Mouse (Mus musculus) MEL (cell line): Measurements from ENCODE around the gene Nell1. TPM values are rescaled to one million over a fixed set of nuclear protein-coding genes. Genes with fewer than 3 reads are reported as not detected.

ENCODE experiments used
- DNase-seq: peaks from one replicate; pipeline ENCODE4 v3.0.0; 2011; ENCODE audit warnings: low read depth, low spot score
- H3K27ac ChIP-seq: 2 replicates; pipeline ENCODE4 v1.5.1; 2012; ENCODE audit warnings: low read depth, mild to moderate bottlenecking, control low read depth, low read length, moderate library complexity; ENCODE audit not compliant: control insufficient read depth
- H3K27me3 ChIP-seq, 2 experiments: fragments of 150-350 bp in 1 of 2; sonication (generic) in 1 of 2; 2 replicates each; pipeline ENCODE4 v1.6.1; 2012; ENCODE audit warnings: low read length in 2 of 2, mild to moderate bottlenecking in 2 of 2, improper control_type of control experiment in 1 of 2, moderate library complexity in 1 of 2; ENCODE audit not compliant: insufficient read depth in 2 of 2, control insufficient read depth in 1 of 2
- H3K36me3 ChIP-seq, 2 experiments: 2 replicates each; pipeline ENCODE4 v1.6.1; 2012 to 2014; ENCODE audit warnings: low read length in 2 of 2, improper control_type of control experiment in 1 of 2, inconsistent platforms in 1 of 2, mild to moderate bottlenecking in 1 of 2; ENCODE audit not compliant: insufficient read depth in 2 of 2, control insufficient read depth in 1 of 2
- H3K4me1 ChIP-seq, 2 experiments: fragments of 150-350 bp in 1 of 2; sonication (generic) in 1 of 2; 2 replicates each; pipeline ENCODE4 v1.6.1; 2012; ENCODE audit warnings: low read length in 2 of 2, improper control_type of control experiment in 1 of 2, mild to moderate bottlenecking in 1 of 2; ENCODE audit not compliant: insufficient read depth in 2 of 2, control insufficient read depth in 1 of 2
- H3K4me3 ChIP-seq, 2 experiments: fragments of 150-350 bp in 1 of 2; sonication (generic) in 1 of 2; 2 replicates each; pipeline ENCODE4 v1.5.1; 2012; ENCODE audit warnings: low read depth in 2 of 2, low read length in 2 of 2, mild to moderate bottlenecking in 2 of 2, moderate library complexity in 2 of 2, control low read depth in 1 of 2, improper control_type of control experiment in 1 of 2; ENCODE audit not compliant: control insufficient read depth in 1 of 2, insufficient read depth in 1 of 2
- H3K79me2 ChIP-seq: 2 replicates; pipeline ENCODE4 v1.6.1; 2012; ENCODE audit warnings: mild to moderate bottlenecking, low read length, moderate library complexity; ENCODE audit not compliant: control insufficient read depth, poor library complexity, insufficient read depth
- H3K9ac ChIP-seq: 2 replicates; pipeline ENCODE4 v1.6.1; 2012; ENCODE audit warnings: low read depth, mild to moderate bottlenecking, control low read depth, low read length, moderate library complexity; ENCODE audit not compliant: control insufficient read depth, poor library complexity, severe bottlenecking
- H3K9me3 ChIP-seq: fragments of 150-350 bp; sonication (generic); replicated peaks from 2 replicates; pipeline ENCODE4 v1.6.1; 2012; ENCODE audit warnings: mild to moderate bottlenecking, low read length, improper control_type of control experiment, moderate library complexity; ENCODE audit not compliant: insufficient read depth
- BHLHE40 ChIP-seq: IDR thresholded peaks from 2 replicates; pipeline ENCODE4 v1.6.1; 2012; ENCODE audit warnings: low read depth, mild to moderate bottlenecking, inconsistent platforms, low read length, improper control_type of control experiment, borderline replicate concordance
- CHD1 ChIP-seq: IDR thresholded peaks from 2 replicates; pipeline ENCODE4 v1.6.1; 2012; ENCODE audit warnings: low read depth, mild to moderate bottlenecking, inconsistent platforms, low read length, improper control_type of control experiment
- CHD2 ChIP-seq: IDR thresholded peaks from 2 replicates; pipeline ENCODE4 v1.6.1; 2011; ENCODE audit warnings: low read length, improper control_type of control experiment
- CTCF ChIP-seq, 3 experiments: IDR thresholded peaks in 2 of 3; conservative IDR thresholded peaks in 1 of 3; 2 replicates each; pipeline ENCODE4 v1.5.1; 2011 to 2012; ENCODE audit warnings: low read length in 3 of 3, low read depth in 2 of 3, mild to moderate bottlenecking in 2 of 3, improper control_type of control experiment in 1 of 3, inconsistent platforms in 1 of 3, mixed read lengths in 1 of 3, moderate library complexity in 1 of 3; ENCODE audit not compliant: control insufficient read depth in 1 of 3, insufficient read depth in 1 of 3, poor library complexity in 1 of 3, severe bottlenecking in 1 of 3
- EP300 ChIP-seq, 2 experiments: IDR thresholded peaks; 2 replicates each; pipeline ENCODE4 v1.6.1; 2011; ENCODE audit warnings: improper control_type of control experiment in 2 of 2, low read length in 2 of 2, low read depth in 1 of 2, mild to moderate bottlenecking in 1 of 2
- ETS1 ChIP-seq: IDR thresholded peaks from 2 replicates; pipeline ENCODE4 v1.6.1; 2012; ENCODE audit warnings: low read depth, mild to moderate bottlenecking, inconsistent platforms, low read length, improper control_type of control experiment, moderate library complexity
- KAT2A ChIP-seq: conservative IDR thresholded peaks from 2 replicates; pipeline ENCODE4 v1.6.1; 2012; ENCODE audit warnings: low read depth, low read length, improper control_type of control experiment, inconsistent platforms
- MAX ChIP-seq: IDR thresholded peaks from 2 replicates; pipeline ENCODE4 v1.6.1; 2011; ENCODE audit warnings: low read length, improper control_type of control experiment
- POLR2A ChIP-seq, 2 experiments: IDR thresholded peaks; 2 replicates each; pipeline ENCODE4 v1.6.1; 2011 to 2012; ENCODE audit warnings: low read length in 2 of 2, mild to moderate bottlenecking in 2 of 2, control low read depth in 1 of 2, improper control_type of control experiment in 1 of 2, low read depth in 1 of 2, moderate library complexity in 1 of 2; ENCODE audit not compliant: control insufficient read depth in 1 of 2, insufficient read depth in 1 of 2, poor library complexity in 1 of 2
- RAD21 ChIP-seq: IDR thresholded peaks from 2 replicates; pipeline ENCODE4 v1.6.1; 2011; ENCODE audit warnings: mild to moderate bottlenecking, low read depth, low read length, improper control_type of control experiment
- RCOR1 ChIP-seq: IDR thresholded peaks from 2 replicates; pipeline ENCODE4 v1.6.1; 2012; ENCODE audit warnings: low read depth, mild to moderate bottlenecking, inconsistent platforms, low read length, improper control_type of control experiment
- SIN3A ChIP-seq: IDR thresholded peaks from 2 replicates; pipeline ENCODE4 v1.6.1; 2012; ENCODE audit warnings: low read length, improper control_type of control experiment, inconsistent platforms
- SMC3 ChIP-seq: IDR thresholded peaks from 2 replicates; pipeline ENCODE4 v1.6.1; 2011; ENCODE audit warnings: low read depth, low read length, improper control_type of control experiment
- TBP ChIP-seq: IDR thresholded peaks from 2 replicates; pipeline ENCODE4 v1.8.0; 2011; ENCODE audit warnings: low read depth, low read length, improper control_type of control experiment
- USF1 ChIP-seq: IDR thresholded peaks from 2 replicates; pipeline ENCODE4 v1.6.1; 2014; ENCODE audit warnings: low read depth, mild to moderate bottlenecking, inconsistent platforms, low read length, improper control_type of control experiment, moderate library complexity
- USF2 ChIP-seq, 2 experiments: IDR thresholded peaks; 2 replicates each; pipeline ENCODE4 v1.6.1; 2011 to 2012; ENCODE audit warnings: improper control_type of control experiment in 2 of 2, low read length in 2 of 2, borderline replicate concordance in 1 of 2, inconsistent platforms in 1 of 2, low read depth in 1 of 2, mild to moderate bottlenecking in 1 of 2; ENCODE audit not compliant: insufficient read depth in 1 of 2
- ZC3H11A ChIP-seq: IDR thresholded peaks from 2 replicates; pipeline ENCODE4 v1.6.1; 2012; ENCODE audit warnings: low read depth, mild to moderate bottlenecking, inconsistent platforms, low read length, improper control_type of control experiment
- ZKSCAN1 ChIP-seq: IDR thresholded peaks from 2 replicates; pipeline ENCODE4 v1.6.1; 2012; ENCODE audit warnings: low read depth, mild to moderate bottlenecking, inconsistent platforms, low read length, improper control_type of control experiment, moderate library complexity
- ZMIZ1 ChIP-seq: IDR thresholded peaks from 2 replicates; pipeline ENCODE4 v1.6.1; 2012; ENCODE audit warnings: low read depth, mild to moderate bottlenecking, inconsistent platforms, low read length, improper control_type of control experiment, moderate library complexity
- ZNF384 ChIP-seq: IDR thresholded peaks from 2 replicates; pipeline ENCODE4 v1.6.1; 2012; ENCODE audit warnings: low read depth, mild to moderate bottlenecking, inconsistent platforms, low read length, improper control_type of control experiment
- polyA plus RNA-seq, 2 experiments: library from polyadenylated mRNA; stranded (reverse) in 1 of 2; unstranded in 1 of 2; fragments of >175 nt in 1 of 2; fragments of >200 nt in 1 of 2; gene quantifications; 2 replicates each; pipeline versions ENCODE4 v1.2.1 to v1.2.4; 2012; ENCODE audit warnings: low replicate concordance in 2 of 2, low read depth in 1 of 2; ENCODE audit not compliant: insufficient read length in 2 of 2, insufficient read depth in 1 of 2, missing spikeins in 1 of 2
- total RNA-seq: library from RNA; depleted of rRNA; stranded (reverse); fragments of 300-350 nt; gene quantifications from 2 replicates; pipeline ENCODE4 v1.2.3, GENCODE M21; 2012

The Nell1 gene
- total and polyA plus RNA-seq, 3 experiments, result not detected

- Histone ChIP-seq H3K36me3 (no peaks in the 10 kb centered on the region), H3K4me3 (no peak overlapping the region), H3K9ac (no peak overlapping the region), H3K79me2 (no peaks in the 10 kb centered on the region), H3K4me1 (no peaks in the 10 kb centered on the region), H3K27me3 (no peaks in the 10 kb centered on the region), H3K27ac (no peak overlapping the region), H3K9me3 (no peaks in the 10 kb centered on the region)
- TF ChIP-seq ZMIZ1 (no peak), SIN3A (no peak), USF1 (no peak), KAT2A (no peak), CTCF (IDR thresholded peaks at IDR 0.05 in 2 of 3, conservative IDR thresholded peaks at IDR 0.05 in 1 of 3; ENCODE audit: control insufficient read depth in 1 of 3, insufficient read depth in 1 of 3, low read depth in 2 of 3, low read length in 3 of 3, poor library complexity in 1 of 3, severe bottlenecking in 1 of 3) (no peak), ETS1 (no peak), ZC3H11A (no peak), POLR2A (IDR thresholded peaks at IDR 0.05; ENCODE audit: control insufficient read depth in 1 of 2, insufficient read depth in 1 of 2, low read depth in 1 of 2, low read length in 2 of 2, poor library complexity in 1 of 2) (no peak), MAX (no peak), ZKSCAN1 (no peak), EP300 (IDR thresholded peaks at IDR 0.05; ENCODE audit: low read depth in 1 of 2, low read length in 2 of 2) (no peak), USF2 (IDR thresholded peaks at IDR 0.05; ENCODE audit: borderline replicate concordance in 1 of 2, insufficient read depth in 1 of 2, low read depth in 1 of 2, low read length in 2 of 2) (no peak), ZNF384 (no peak), RAD21 (no peak), BHLHE40 (no peak), TBP (no peak)
- no peak for DNase-seq
Measured at GRCm38 (mm10) chr7:50351564-50351963, 376.9 kb downstream of the Nell1 start.

- H3K27me3 ChIP-seq, result no peaks in the 10 kb centered on the region
- H3K36me3 ChIP-seq, result no peaks in the 10 kb centered on the region
Measured at GRCm38 (mm10) chr7:50357213-50357612, 382.5 kb downstream of the Nell1 start.

More at GRCm38 (mm10) chr7:50357213-50357612, 382.5 kb downstream of the Nell1 start:
- H3K27ac ChIP-seq, result no peak overlapping the region
- no peak for TF ChIP-seq MAX
- TF ChIP-seq EP300 (IDR thresholded peaks at IDR 0.05; ENCODE audit: low read depth in 1 of 2, low read length in 2 of 2), result no peak
- TF ChIP-seq SMC3, result no peak
- TF ChIP-seq CHD1, result no peak
- no peak for TF ChIP-seq RCOR1
- TF ChIP-seq CHD2, result no peak
- H3K9ac ChIP-seq, result no peak overlapping the region
- H3K9me3 ChIP-seq, result no peaks in the 10 kb centered on the region
- no peak for DNase-seq
- H3K4me1 ChIP-seq, result no peaks in the 10 kb centered on the region
- H3K4me3 ChIP-seq, result no peak overlapping the region
- no peaks in the 10 kb centered on the region for H3K79me2 ChIP-seq
